Mouse (Mus musculus): ENCODE data around the gene Gtpbp3.

Gene Gtpbp3

DNA sequence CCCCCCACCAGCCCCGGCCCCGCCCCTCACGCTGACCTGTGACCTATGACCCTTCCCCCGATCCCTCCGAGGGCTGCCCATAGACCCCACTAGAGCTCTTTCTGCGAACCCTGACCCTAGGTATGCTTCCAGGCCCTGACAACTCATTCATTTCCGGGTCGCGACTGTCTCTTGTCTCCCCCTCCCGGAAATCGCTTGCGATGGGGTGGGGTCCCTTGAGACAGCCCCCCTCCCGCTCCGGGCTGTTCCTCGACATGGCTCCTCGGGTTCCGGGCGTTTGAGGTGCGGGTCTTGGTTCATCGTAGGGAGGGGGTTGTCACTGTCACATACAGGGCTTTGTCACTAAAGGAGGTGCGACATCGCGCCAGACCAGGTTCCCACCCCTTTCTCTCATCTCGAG, 18.5 kb upstream of the Gtpbp3 start:
- DNase-seq (ENCODE audit: low read depth, low spot score), result peak; percentile 68

GRCm38 (mm10) chr8:71470146-71470912, 17.6 kb upstream of the Gtpbp3 start:
- DNase-seq (ENCODE audit: low read depth, low spot score), result no peak

DNA sequence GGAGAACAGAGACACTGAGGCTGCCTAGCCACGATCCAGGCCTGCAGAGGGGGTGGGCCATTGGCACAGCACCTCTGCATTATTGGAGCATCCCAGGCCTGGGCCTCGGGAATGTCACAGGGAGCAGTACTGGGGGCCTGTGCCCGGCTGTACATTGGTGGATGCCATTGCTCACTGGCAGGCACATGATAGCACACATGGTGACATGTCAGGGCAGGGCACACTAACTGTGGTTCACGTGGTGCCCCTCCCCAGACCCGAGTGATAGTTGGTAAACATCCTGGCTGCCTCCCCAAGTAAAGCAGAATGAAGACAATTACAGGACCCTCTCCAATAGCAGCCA, 17.0 kb upstream of the Gtpbp3 start:
- DNase-seq (ENCODE audit: low read depth, low spot score), result no peak

DNA sequence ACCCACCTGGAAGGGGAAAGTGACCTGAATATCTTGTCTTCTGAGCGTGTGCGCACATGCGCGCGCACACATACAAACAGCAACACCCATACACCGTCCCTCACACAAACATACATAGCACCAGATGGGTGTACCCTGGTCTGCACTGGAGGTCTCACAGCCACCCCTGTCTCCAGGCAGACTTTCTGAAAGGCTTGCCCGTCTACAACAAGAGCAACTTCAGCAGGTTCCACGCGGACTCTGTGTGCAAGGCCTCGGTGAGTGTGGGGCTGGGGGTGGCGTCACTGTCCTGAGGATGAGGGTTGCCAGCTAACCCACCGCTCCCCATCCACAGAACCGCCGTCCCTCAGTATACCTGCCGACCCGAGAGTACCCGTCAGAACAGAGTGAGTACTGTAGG, 16.0 kb upstream of the Gtpbp3 start:
- DNase-seq (ENCODE audit: low read depth, low spot score), result no peak

GRCm38 (mm10) chr8:71472601-71473386, 15.1 kb upstream of the Gtpbp3 start:
- no peak for DNase-seq (ENCODE audit: low read depth, low spot score)

DNA sequence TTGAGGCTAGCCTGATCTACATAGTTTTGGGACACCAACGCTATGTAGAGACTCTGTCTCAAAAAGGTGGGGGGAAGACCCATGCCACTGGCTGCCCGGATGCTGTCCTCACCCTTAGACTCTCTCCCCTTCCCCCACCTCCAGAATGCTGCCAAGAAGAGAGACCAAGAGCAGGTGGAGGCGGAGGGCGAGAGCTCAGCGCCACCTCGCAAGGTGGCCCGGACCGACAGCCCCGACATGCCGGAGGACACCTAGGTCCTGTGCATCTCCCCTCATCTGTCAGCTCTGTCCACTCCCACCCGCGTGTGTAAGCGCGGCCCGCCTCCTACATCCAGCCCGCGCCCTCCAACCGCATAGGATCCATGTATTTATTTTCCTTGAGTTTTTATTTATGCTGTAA, 13.6 kb upstream of the Gtpbp3 start:
- DNase-seq (ENCODE audit: low read depth, low spot score), result no peak

DNA sequence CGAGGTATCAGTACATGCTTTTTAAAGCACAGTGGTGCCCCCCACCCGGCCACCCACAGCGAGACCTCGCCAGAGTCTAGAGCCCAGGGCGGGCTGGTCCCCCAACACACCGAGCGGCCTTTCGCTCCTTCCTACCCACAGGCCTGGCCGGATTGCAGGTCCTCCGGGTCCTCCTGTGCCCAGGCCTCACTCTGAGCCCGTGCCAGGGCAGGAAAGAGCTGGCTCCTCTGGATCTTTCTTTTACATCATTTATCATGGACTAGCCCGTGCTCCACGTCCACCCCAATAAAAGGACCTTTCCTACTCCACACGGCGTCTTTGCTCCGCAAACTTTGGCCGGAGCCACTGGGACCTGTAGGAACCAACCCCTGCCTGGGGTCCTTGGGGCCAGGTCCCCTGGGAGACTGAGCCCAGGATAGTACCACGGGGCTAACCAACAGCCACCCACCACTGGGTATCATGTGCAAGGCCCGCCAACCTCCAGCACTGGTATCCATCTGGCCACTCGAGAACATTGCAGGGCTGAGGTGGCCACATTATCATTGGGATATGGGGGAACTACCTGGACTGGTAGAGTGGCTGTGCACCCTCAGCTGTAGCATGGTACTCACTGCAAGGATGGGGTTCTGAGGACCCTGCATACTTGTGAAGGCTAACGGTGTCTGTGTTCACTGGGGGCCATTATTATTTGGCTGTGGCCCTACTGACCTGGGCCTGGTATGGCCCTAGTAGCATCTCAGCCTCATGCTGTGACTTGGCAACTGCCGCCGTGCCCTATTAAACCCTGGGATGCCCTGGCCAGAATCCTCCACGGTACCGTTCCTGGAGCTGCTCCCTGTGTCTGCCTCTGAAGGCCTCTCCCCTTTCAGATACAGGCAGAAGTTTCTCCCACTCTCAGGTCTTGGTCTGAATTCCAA, 12.9 kb upstream of the Gtpbp3 start:
- DNase-seq (ENCODE audit: low read depth, low spot score), result no peak

GRCm38 (mm10) chr8:71475702-71476075, 12.2 kb upstream of the Gtpbp3 start:
- DNase-seq (ENCODE audit: low read depth, low spot score), result no peak

- DNase-seq (ENCODE audit: low read depth, low spot score), result no peak
These were observed 11.6 kb upstream of the Gtpbp3 start for GRCm38 (mm10) chr8:71476099-71476940.

GRCm38 (mm10) chr8:71477196-71477845, 10.6 kb upstream of the Gtpbp3 start:
- no peak for DNase-seq (ENCODE audit: low read depth, low spot score)

- no peak for DNase-seq (ENCODE audit: low read depth, low spot score)
These were observed 9.0 kb upstream of the Gtpbp3 start for GRCm38 (mm10) chr8:71478943-71479342.

DNA sequence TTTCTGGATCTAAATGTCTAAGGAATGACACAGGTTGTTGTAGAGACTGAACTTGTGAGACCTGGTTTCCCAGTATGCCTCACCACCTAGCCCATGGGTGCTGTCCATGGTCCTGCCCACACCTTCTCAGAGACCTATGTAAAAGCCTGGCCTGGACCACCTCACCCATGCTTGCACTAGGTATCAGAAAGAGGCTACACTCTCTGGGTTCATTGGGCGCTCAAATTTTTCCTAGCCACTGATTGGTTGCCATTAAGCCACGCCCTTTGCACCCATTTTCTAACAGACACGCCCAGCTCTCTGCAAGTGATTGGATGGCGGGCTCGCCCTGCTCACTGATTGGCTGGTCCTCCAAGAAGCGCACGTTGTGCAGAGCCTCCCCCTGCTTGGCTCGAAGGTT, 4.0 kb upstream of the Gtpbp3 start:
- DNase-seq (ENCODE audit: low read depth, low spot score), result no peak

- DNase-seq (ENCODE audit: low read depth, low spot score), result no peak
These were observed 3.2 kb upstream of the Gtpbp3 start for GRCm38 (mm10) chr8:71484736-71485135.

- peak; percentile 87 for DNase-seq (ENCODE audit: low read depth, low spot score)
These were observed 2.5 kb upstream of the Gtpbp3 start, which contains the start of gene Ano8 for GRCm38 (mm10) chr8:71485142-71486135. Ano8 (minus strand) TSS chr8:71485963.

GRCm38 (mm10) chr8:71486136-71486529, 1.8 kb upstream of the Gtpbp3 start:
- no peak for DNase-seq (ENCODE audit: low read depth, low spot score)

DNA sequence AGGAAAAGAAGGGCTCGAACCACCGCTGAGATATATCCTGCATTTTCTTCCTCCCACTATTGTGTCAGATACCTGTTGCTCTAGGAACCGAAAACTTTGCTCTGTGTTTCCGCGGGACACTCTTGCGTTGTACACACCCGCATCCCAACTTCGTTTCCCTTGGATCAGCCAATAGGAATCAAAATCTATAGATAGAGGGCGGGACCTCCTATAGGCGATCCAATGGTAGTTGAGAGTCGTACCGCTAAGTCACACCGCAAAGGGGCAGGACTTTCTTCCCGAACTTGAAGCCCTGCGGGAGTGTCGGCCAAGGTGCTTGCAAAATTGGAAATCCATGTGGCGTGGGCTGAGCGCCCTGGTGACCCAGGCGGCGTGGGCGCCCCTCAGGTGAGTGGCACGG, 551 bp downstream of the Gtpbp3 start:
- DNase-seq (ENCODE audit: low read depth, low spot score), result peak; percentile 86

DNA sequence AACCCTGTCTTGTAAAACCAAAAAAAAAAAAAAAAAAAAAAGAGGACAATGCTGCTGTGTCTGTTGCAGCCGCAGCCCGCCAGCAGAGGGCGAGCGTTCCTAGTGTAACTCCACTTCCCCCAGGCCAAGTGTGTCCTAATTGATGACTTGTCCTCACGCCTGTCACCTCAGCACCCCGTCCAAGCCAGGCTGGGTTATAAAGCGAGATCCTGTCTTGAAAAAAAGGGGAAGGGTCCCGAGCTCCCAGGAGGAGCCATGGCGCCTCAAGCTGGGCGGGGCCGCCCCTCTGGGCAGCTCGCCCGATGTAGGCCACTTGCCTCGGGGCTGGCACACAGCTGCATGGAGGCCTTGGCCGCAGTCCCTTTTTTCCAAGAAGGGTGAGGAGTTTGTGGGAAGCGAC, 7.1 kb downstream of the Gtpbp3 start:
- DNase-seq (ENCODE audit: low read depth, low spot score), result no peak

DNA sequence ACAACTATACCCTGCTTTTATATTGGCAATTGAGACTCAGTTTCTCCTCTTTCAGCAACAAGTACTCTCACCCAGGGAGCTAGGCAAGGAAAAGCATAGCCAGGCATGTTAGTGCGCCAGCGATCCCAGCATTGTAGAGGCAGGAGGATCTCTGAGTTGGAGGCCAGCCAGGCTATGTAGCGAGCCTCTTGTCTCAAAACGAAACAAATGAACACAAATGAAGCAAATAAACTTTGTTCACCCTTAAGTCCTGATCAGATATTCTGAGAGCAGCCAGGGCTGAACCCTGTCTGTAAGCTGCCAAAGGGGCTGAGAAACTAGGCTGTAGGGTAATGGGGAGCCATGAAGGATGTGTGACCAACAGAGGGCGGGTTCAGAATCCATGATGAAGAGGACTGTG, 7.9 kb downstream of the Gtpbp3 start:
- DNase-seq (ENCODE audit: low read depth, low spot score), result no peak

DNA sequence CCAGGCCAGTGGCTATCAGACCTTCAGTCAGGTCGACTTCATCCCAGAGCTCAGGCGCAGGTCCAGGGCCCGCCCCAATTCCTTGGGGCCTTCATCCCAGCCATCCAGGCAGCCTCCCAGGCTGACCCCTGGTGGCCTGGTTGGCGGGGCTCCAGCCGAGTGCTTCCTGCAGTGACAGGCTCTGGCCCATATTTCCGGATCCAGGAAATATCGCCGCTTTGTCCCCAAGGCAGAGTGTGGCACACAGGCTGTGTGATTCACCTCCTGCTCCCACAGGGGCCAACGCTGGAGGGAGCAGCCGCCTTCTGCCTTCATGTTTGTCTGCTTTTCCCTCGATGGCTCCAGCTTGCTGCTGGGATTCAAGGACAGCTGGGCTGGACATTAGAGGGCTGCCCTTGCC, 8.6 kb downstream of the Gtpbp3 start:
- no peak for DNase-seq (ENCODE audit: low read depth, low spot score)
